Mouse (Mus musculus) CH12.LX (cell line): ENCODE data around the gene Mgat4d. TPM values are rescaled to one million over a fixed set of nuclear protein-coding genes. Genes with fewer than 3 reads are reported as not detected.

Source experiments
- DNase-seq: peaks from one replicate; pipeline ENCODE4 v3.0.0-alpha.2; 2013; ENCODE audit errors: extremely low read depth
- H3K27ac ChIP-seq: 2 replicates; pipeline ENCODE4 v1.5.1; 2012; ENCODE audit warnings: low read depth, mild to moderate bottlenecking, control low read depth, moderate library complexity; ENCODE audit not compliant: insufficient read depth
- H3K27me3 ChIP-seq: replicated peaks from 2 replicates; pipeline ENCODE3; 2012; ENCODE audit warnings: inconsistent platforms
- H3K36me3 ChIP-seq, 2 experiments: replicated peaks in 1 of 2; 2 replicates each; pipeline versions ENCODE3 to v1.6.1; 2012; ENCODE audit warnings: inconsistent platforms in 1 of 2, low read length in 1 of 2, mild to moderate bottlenecking in 1 of 2, mixed read lengths in 1 of 2, moderate library complexity in 1 of 2; ENCODE audit not compliant: control insufficient read depth in 1 of 2, insufficient read depth in 1 of 2
- H3K4me1 ChIP-seq, 2 experiments: 2 replicates each; pipeline ENCODE4 v1.6.1; 2012; ENCODE audit warnings: inconsistent platforms in 1 of 2, moderate library complexity in 1 of 2; ENCODE audit not compliant: insufficient read depth in 2 of 2, control insufficient read depth in 1 of 2
- H3K4me2 ChIP-seq: 2 replicates; pipeline ENCODE4 v1.6.1; 2012; ENCODE audit warnings: low read depth, mild to moderate bottlenecking, control low read depth; ENCODE audit not compliant: poor library complexity, insufficient read depth, severe bottlenecking
- H3K4me3 ChIP-seq, 3 experiments: fragments of 150-350 bp in 1 of 3; sonication (generic) in 1 of 3; replicated peaks in 1 of 3; 2 replicates each; pipeline versions ENCODE3 to v1.5.1; 2011 to 2012; ENCODE audit warnings: low read depth in 2 of 3, low read length in 2 of 3, mild to moderate bottlenecking in 2 of 3, moderate library complexity in 2 of 3, control low read depth in 1 of 3, improper control_type of control experiment in 1 of 3, inconsistent platforms in 1 of 3, mixed read lengths in 1 of 3; ENCODE audit not compliant: poor library complexity in 1 of 3
- H3K79me2 ChIP-seq: replicated peaks from 2 replicates; pipeline ENCODE4 v1.6.1; 2012; ENCODE audit warnings: mild to moderate bottlenecking, moderate library complexity; ENCODE audit not compliant: control insufficient read depth, poor library complexity, insufficient read depth, severe bottlenecking; ENCODE audit errors: extremely low read depth
- H3K9ac ChIP-seq: 2 replicates; pipeline ENCODE4 v1.6.1; 2012; ENCODE audit warnings: low read depth, mild to moderate bottlenecking, control low read depth, moderate library complexity; ENCODE audit not compliant: insufficient read depth
- H3K9me3 ChIP-seq: replicated peaks from 2 replicates; pipeline ENCODE3; 2012; ENCODE audit warnings: low read length, inconsistent platforms, mixed read lengths
- CHD2 ChIP-seq: IDR thresholded peaks from 2 replicates; pipeline ENCODE4 v1.6.1; 2011; ENCODE audit warnings: low read length, improper control_type of control experiment
- CTCF ChIP-seq, 2 experiments: IDR thresholded peaks in 1 of 2; conservative IDR thresholded peaks in 1 of 2; 2 replicates each; pipeline ENCODE4 v1.5.1; 2011 to 2012; ENCODE audit warnings: low read depth in 2 of 2, low read length in 2 of 2, improper control_type of control experiment in 1 of 2, inconsistent platforms in 1 of 2, mild to moderate bottlenecking in 1 of 2, moderate library complexity in 1 of 2
- ELF1 ChIP-seq: IDR thresholded peaks from 2 replicates; pipeline ENCODE4 v1.6.1; 2014; ENCODE audit warnings: low read depth, mild to moderate bottlenecking, inconsistent platforms, low read length, improper control_type of control experiment
- GABPA ChIP-seq: IDR thresholded peaks from 2 replicates; pipeline ENCODE4 v1.6.1; 2012; ENCODE audit warnings: low read depth, low read length, improper control_type of control experiment, inconsistent platforms; ENCODE audit not compliant: insufficient replicate concordance
- HCFC1 ChIP-seq: IDR thresholded peaks from 2 replicates; pipeline ENCODE4 v1.6.1; 2012; ENCODE audit warnings: low read depth, mild to moderate bottlenecking, inconsistent platforms, low read length, improper control_type of control experiment
- IRF4 ChIP-seq: IDR thresholded peaks from 2 replicates; pipeline ENCODE4 v1.6.1; 2014; ENCODE audit warnings: low read depth, mild to moderate bottlenecking, inconsistent platforms, low read length, improper control_type of control experiment
- JUN ChIP-seq: IDR thresholded peaks from 2 replicates; pipeline ENCODE4 v1.6.1; 2011; ENCODE audit warnings: low read depth, mild to moderate bottlenecking, low read length, improper control_type of control experiment, moderate library complexity; ENCODE audit not compliant: insufficient read depth
- JUND ChIP-seq: conservative IDR thresholded peaks from 2 replicates; pipeline ENCODE4 v1.6.1; 2011; ENCODE audit warnings: low read depth, low read length, improper control_type of control experiment
- KAT2A ChIP-seq: IDR thresholded peaks from 2 replicates; pipeline ENCODE4 v1.6.1; 2012; ENCODE audit warnings: low read length, improper control_type of control experiment, inconsistent platforms; ENCODE audit not compliant: insufficient replicate concordance
- MAFK ChIP-seq: IDR thresholded peaks from 2 replicates; pipeline ENCODE4 v1.6.1; 2011; ENCODE audit warnings: low read length, improper control_type of control experiment; ENCODE audit not compliant: insufficient replicate concordance
- MAX ChIP-seq: IDR thresholded peaks from 2 replicates; pipeline ENCODE4 v1.6.1; 2011; ENCODE audit warnings: low read length, improper control_type of control experiment
- MAZ ChIP-seq: IDR thresholded peaks from 2 replicates; pipeline ENCODE4 v1.6.1; 2012; ENCODE audit warnings: low read depth, mild to moderate bottlenecking, inconsistent platforms, low read length, improper control_type of control experiment, moderate library complexity
- MEF2A ChIP-seq: IDR thresholded peaks from 2 replicates; pipeline ENCODE4 v1.6.1; 2014; ENCODE audit warnings: low read depth, mild to moderate bottlenecking, inconsistent platforms, low read length, improper control_type of control experiment, borderline replicate concordance
- MYC ChIP-seq: IDR thresholded peaks from 2 replicates; pipeline ENCODE4 v1.6.1; 2011; ENCODE audit warnings: low read depth, mild to moderate bottlenecking, improper control_type of control experiment, low read length
- NELFE ChIP-seq: IDR thresholded peaks from 2 replicates; pipeline ENCODE4 v1.6.1; 2011; ENCODE audit warnings: low read depth, low read length, improper control_type of control experiment
- NRF1 ChIP-seq: IDR thresholded peaks from 2 replicates; pipeline ENCODE4 v1.6.1; 2014; ENCODE audit warnings: low read depth, mild to moderate bottlenecking, inconsistent platforms, low read length, improper control_type of control experiment, moderate library complexity
- PAX5 ChIP-seq: IDR thresholded peaks from 2 replicates; pipeline ENCODE4 v1.6.1; 2012; ENCODE audit warnings: low read length, inconsistent platforms, mixed read lengths
- POLR2A ChIP-seq: IDR thresholded peaks from 2 replicates; pipeline ENCODE4 v1.6.1; 2011; ENCODE audit warnings: low read depth, mild to moderate bottlenecking, improper control_type of control experiment, low read length
- RAD21 ChIP-seq: IDR thresholded peaks from 2 replicates; pipeline ENCODE4 v1.6.1; 2011; ENCODE audit warnings: low read depth, mild to moderate bottlenecking, low read length, improper control_type of control experiment, moderate library complexity
- RCOR1 ChIP-seq: conservative IDR thresholded peaks from 2 replicates; pipeline ENCODE4 v1.6.1; 2012; ENCODE audit warnings: low read depth, mild to moderate bottlenecking, inconsistent platforms, low read length, improper control_type of control experiment
- SIN3A ChIP-seq: IDR thresholded peaks from 2 replicates; pipeline ENCODE4 v1.6.1; 2012; ENCODE audit warnings: low read length, improper control_type of control experiment, inconsistent platforms
- TBP ChIP-seq: conservative IDR thresholded peaks from 2 replicates; pipeline ENCODE4 v1.6.1; 2011; ENCODE audit warnings: low read depth, low read length, improper control_type of control experiment
- TCF12 ChIP-seq: IDR thresholded peaks from 2 replicates; pipeline ENCODE4 v1.6.1; 2014; ENCODE audit warnings: low read depth, mild to moderate bottlenecking, inconsistent platforms, low read length, improper control_type of control experiment
- UBTF ChIP-seq: IDR thresholded peaks from 2 replicates; pipeline ENCODE4 v1.6.1; 2012; ENCODE audit warnings: low read depth, mild to moderate bottlenecking, inconsistent platforms, low read length, improper control_type of control experiment, moderate library complexity
- USF2 ChIP-seq: conservative IDR thresholded peaks from 2 replicates; pipeline ENCODE4 v1.6.1; 2011; ENCODE audit warnings: low read depth, low read length, improper control_type of control experiment
- ZC3H11A ChIP-seq: IDR thresholded peaks from 2 replicates; pipeline ENCODE4 v1.6.1; 2012; ENCODE audit warnings: low read depth, mild to moderate bottlenecking, inconsistent platforms, low read length, improper control_type of control experiment
- ZMIZ1 ChIP-seq: IDR thresholded peaks from 2 replicates; pipeline ENCODE4 v1.6.1; 2012; ENCODE audit warnings: low read depth, mild to moderate bottlenecking, inconsistent platforms, low read length, improper control_type of control experiment
- dilution Hi-C: fragments of 300-500 bp; cut with MboI; formaldehyde crosslinking; loops from 2 replicates; pipeline ENCODE4 v1.14.3; 2020; ENCODE audit warnings: low sequenced_read_pairs; ENCODE audit not compliant: extremely low pct_unique_long_range_greater_than_20kb, extremely low pct_ligation_motif_present
- in situ Hi-C: fragments of 300-500 bp; cut with MboI; formaldehyde crosslinking; loops from 3 replicates; pipeline ENCODE4 v1.14.3; 2019; ENCODE audit warnings: low sequenced_read_pairs, low pct_ligation_motif_present, low pct_unique_long_range_greater_than_20kb, mixed read lengths
- polyA plus RNA-seq: library from polyadenylated mRNA; unstranded; fragments of >175 nt; gene quantifications from 2 replicates; pipeline ENCODE4 v1.2.1, GENCODE M21; 2012; ENCODE audit warnings: low read depth; ENCODE audit not compliant: insufficient read length
- total RNA-seq, 2 experiments: library from RNA; depleted of rRNA; stranded (reverse); fragments of 300-350 nt in 1 of 2; fragments of >200 nt in 1 of 2; gene quantifications; 2 replicates each; pipeline ENCODE4 v1.2.3; 2012 to 2014

Gene Mgat4d
- total and polyA plus RNA-seq, 3 experiments, result 0.17 TPM; not detected in 2

DNA sequence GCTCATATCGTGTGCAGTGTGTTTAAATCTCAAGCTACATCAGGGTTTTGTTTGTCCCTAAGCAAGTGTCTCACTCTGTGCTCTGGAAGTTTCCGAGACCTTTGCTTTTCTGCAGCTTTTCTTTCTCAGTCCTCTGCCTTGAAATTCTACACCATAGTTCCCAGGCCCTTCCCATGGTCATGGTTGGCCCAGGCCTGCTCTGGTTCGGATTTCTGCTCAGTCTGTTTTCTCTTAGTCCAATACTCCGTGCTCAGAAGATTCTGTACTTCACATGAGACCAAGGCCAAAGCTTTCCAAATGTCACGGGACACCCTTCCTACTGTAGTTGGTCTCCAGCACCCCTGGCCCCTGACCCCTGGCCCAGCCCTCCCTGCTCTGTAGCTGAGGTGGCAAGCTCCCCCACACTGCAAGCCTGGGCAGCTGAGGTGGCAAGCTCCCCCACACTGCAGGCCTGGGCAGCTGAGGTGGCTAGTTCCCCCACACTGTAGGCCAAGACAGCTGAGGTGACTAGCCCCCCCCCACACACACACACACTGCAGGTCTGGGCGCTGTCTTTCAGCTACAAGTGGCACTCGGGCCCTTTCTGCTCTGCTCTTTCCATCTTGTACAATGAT is 15.0 kb downstream of the Mgat4d start:
- in situ Hi-C loops (no loop called here), dilution Hi-C loops (no loop called here)
- no peaks in the 10 kb centered on the region for H3K27me3 ChIP-seq
- DNase-seq, result no peak
- H3K27ac ChIP-seq, result no peak overlapping the region
- TF ChIP-seq HCFC1 (no peak), MEF2A (no peak)
- H3K79me2 ChIP-seq, result no peaks in the 10 kb centered on the region
- no peaks in the 10 kb centered on the region for H3K4me1 ChIP-seq
- H3K36me3 ChIP-seq, result no peaks in the 10 kb centered on the region
- H3K9ac ChIP-seq, result no peak overlapping the region
- no peaks in the 10 kb centered on the region for H3K9me3 ChIP-seq
- H3K4me3 ChIP-seq, result no peak overlapping the region
- H3K4me2 ChIP-seq, result no peak overlapping the region

DNA sequence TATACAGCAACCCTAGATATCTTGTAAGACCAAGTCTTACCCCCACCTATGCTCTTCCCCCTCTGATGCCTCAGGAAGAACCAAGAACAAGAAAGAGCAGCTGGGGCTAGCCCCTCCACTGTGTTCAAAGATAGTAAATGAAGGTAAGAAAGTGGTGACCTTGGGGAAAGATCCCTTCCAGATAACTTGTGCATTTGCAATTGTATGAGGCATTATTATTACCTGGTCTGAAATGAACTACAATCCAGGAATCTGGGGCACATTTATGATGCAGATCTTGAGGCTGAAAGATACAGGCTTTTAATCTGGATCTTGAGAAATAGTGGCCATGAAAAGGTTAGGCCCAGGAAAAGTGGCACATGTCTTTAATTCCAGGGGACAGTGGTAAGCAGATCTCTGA is 29.0 kb downstream of the Mgat4d start:
- Histone ChIP-seq H3K27me3 (no peaks in the 10 kb centered on the region), H3K27ac (no peak overlapping the region), H3K4me3 (no peak overlapping the region), H3K79me2 (no peaks in the 10 kb centered on the region), H3K4me1 (peaks cover 0 to 11% of the 10 kb centered on the region in 2 experiments; a peak in 2 of 4 replicates), H3K36me3 (no peaks in the 10 kb centered on the region), H3K9ac (no peak overlapping the region), H3K9me3 (no peaks in the 10 kb centered on the region), H3K4me2 (no peak overlapping the region)
- TF ChIP-seq POLR2A, result no peak
- no peak for TF ChIP-seq TBP
- TF ChIP-seq SIN3A, result no peak
- no peak for TF ChIP-seq KAT2A
- TF ChIP-seq PAX5, result no peak
- no peak for TF ChIP-seq ELF1
- no peak for TF ChIP-seq RCOR1
- TF ChIP-seq TCF12, result no peak
- TF ChIP-seq RAD21, result no peak
- TF ChIP-seq MAZ, result no peak
- TF ChIP-seq CHD2, result no peak
- no peak for TF ChIP-seq GABPA
- TF ChIP-seq MAX, result no peak
- TF ChIP-seq JUND, result no peak
- no peak for DNase-seq
- in situ Hi-C loops (no loop called here), dilution Hi-C loops (no loop called here)

DNA sequence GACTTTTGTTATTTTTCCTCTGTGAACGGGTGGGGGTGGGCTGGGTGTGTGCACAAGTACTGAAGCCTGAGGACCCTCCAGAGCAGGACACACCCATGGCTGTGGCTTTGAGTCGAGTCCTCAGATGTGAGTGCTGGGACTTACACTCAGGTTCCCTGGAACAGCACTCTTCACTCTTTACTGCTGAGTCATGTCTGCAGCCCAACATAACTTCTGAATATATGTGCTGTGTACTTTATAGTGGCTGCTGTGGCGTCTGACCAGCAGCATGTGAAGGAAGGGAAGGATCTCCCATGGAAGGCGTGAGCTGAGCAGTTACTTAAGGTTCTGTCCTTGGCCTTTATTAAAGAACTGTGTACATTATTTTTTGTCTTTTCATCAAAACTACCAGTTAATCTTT is 31.9 kb downstream of the Mgat4d start:
- in situ Hi-C loops (no loop called here), dilution Hi-C loops (no loop called here)
- Histone ChIP-seq H3K36me3 (no peaks in the 10 kb centered on the region), H3K79me2 (no peaks in the 10 kb centered on the region), H3K4me2 (no peak overlapping the region), H3K9me3 (no peaks in the 10 kb centered on the region), H3K9ac (no peak overlapping the region), H3K4me3 (no peak overlapping the region), H3K27ac (no peak overlapping the region), H3K4me1 (peaks cover 0 to 11% of the 10 kb centered on the region in 2 experiments; a peak in 2 of 4 replicates), H3K27me3 (no peaks in the 10 kb centered on the region)
- DNase-seq, result no peak
- TF ChIP-seq ELF1 (no peak), RCOR1 (no peak), CHD2 (no peak), KAT2A (no peak), MYC (no peak), JUN (no peak), ZMIZ1 (no peak), TCF12 (no peak), USF2 (no peak), MAFK (no peak), IRF4 (no peak), ZC3H11A (no peak), UBTF (no peak), NELFE (no peak), NRF1 (no peak), CTCF (conservative IDR thresholded peaks at IDR 0.05 in 1 of 2, IDR thresholded peaks at IDR 0.05 in 1 of 2; ENCODE audit: low read depth in 2 of 2, low read length in 2 of 2) (no peak), JUND (no peak)
